Mouse (Mus musculus) CH12.LX (cell line): ENCODE measurements around the gene Tent4b. TPM values are rescaled to one million over a fixed set of nuclear protein-coding genes. Genes with fewer than 3 reads are reported as not detected.

ENCODE experiments used
- DNase-seq: peaks from one replicate; pipeline ENCODE4 v3.0.0-alpha.2; 2013; ENCODE audit errors: extremely low read depth
- H3K27ac ChIP-seq: 2 replicates; pipeline ENCODE4 v1.5.1; 2012; ENCODE audit warnings: low read depth, mild to moderate bottlenecking, control low read depth, moderate library complexity; ENCODE audit not compliant: insufficient read depth
- H3K27me3 ChIP-seq: replicated peaks from 2 replicates; pipeline ENCODE3; 2012; ENCODE audit warnings: inconsistent platforms
- H3K36me3 ChIP-seq, 2 experiments: replicated peaks in 1 of 2; 2 replicates each; pipeline versions ENCODE3 to v1.6.1; 2012; ENCODE audit warnings: inconsistent platforms in 1 of 2, low read length in 1 of 2, mild to moderate bottlenecking in 1 of 2, mixed read lengths in 1 of 2, moderate library complexity in 1 of 2; ENCODE audit not compliant: control insufficient read depth in 1 of 2, insufficient read depth in 1 of 2
- H3K4me1 ChIP-seq, 2 experiments: 2 replicates each; pipeline ENCODE4 v1.6.1; 2012; ENCODE audit warnings: inconsistent platforms in 1 of 2, moderate library complexity in 1 of 2; ENCODE audit not compliant: insufficient read depth in 2 of 2, control insufficient read depth in 1 of 2
- H3K4me2 ChIP-seq: 2 replicates; pipeline ENCODE4 v1.6.1; 2012; ENCODE audit warnings: low read depth, mild to moderate bottlenecking, control low read depth; ENCODE audit not compliant: poor library complexity, insufficient read depth, severe bottlenecking
- H3K4me3 ChIP-seq, 3 experiments: fragments of 150-350 bp in 1 of 3; sonication (generic) in 1 of 3; replicated peaks in 1 of 3; 2 replicates each; pipeline versions ENCODE3 to v1.5.1; 2011 to 2012; ENCODE audit warnings: low read depth in 2 of 3, low read length in 2 of 3, mild to moderate bottlenecking in 2 of 3, moderate library complexity in 2 of 3, control low read depth in 1 of 3, improper control_type of control experiment in 1 of 3, inconsistent platforms in 1 of 3, mixed read lengths in 1 of 3; ENCODE audit not compliant: poor library complexity in 1 of 3
- H3K79me2 ChIP-seq: replicated peaks from 2 replicates; pipeline ENCODE4 v1.6.1; 2012; ENCODE audit warnings: mild to moderate bottlenecking, moderate library complexity; ENCODE audit not compliant: control insufficient read depth, poor library complexity, insufficient read depth, severe bottlenecking; ENCODE audit errors: extremely low read depth
- H3K9ac ChIP-seq: 2 replicates; pipeline ENCODE4 v1.6.1; 2012; ENCODE audit warnings: low read depth, mild to moderate bottlenecking, control low read depth, moderate library complexity; ENCODE audit not compliant: insufficient read depth
- H3K9me3 ChIP-seq: replicated peaks from 2 replicates; pipeline ENCODE3; 2012; ENCODE audit warnings: low read length, inconsistent platforms, mixed read lengths
- CHD1 ChIP-seq: IDR thresholded peaks from 2 replicates; pipeline ENCODE4 v1.6.1; 2012; ENCODE audit warnings: low read depth, low read length, improper control_type of control experiment, inconsistent platforms
- CTCF ChIP-seq, 2 experiments: IDR thresholded peaks in 1 of 2; conservative IDR thresholded peaks in 1 of 2; 2 replicates each; pipeline ENCODE4 v1.5.1; 2011 to 2012; ENCODE audit warnings: low read depth in 2 of 2, low read length in 2 of 2, improper control_type of control experiment in 1 of 2, inconsistent platforms in 1 of 2, mild to moderate bottlenecking in 1 of 2, moderate library complexity in 1 of 2
- E2F4 ChIP-seq: IDR thresholded peaks from 2 replicates; pipeline ENCODE4 v1.6.1; 2011; ENCODE audit warnings: low read depth, low read length, improper control_type of control experiment; ENCODE audit not compliant: insufficient replicate concordance
- ELF1 ChIP-seq: IDR thresholded peaks from 2 replicates; pipeline ENCODE4 v1.6.1; 2014; ENCODE audit warnings: low read depth, mild to moderate bottlenecking, inconsistent platforms, low read length, improper control_type of control experiment
- EP300 ChIP-seq: IDR thresholded peaks from 2 replicates; pipeline ENCODE4 v1.6.1; 2011; ENCODE audit warnings: low read length, improper control_type of control experiment
- ETS1 ChIP-seq: conservative IDR thresholded peaks from 2 replicates; pipeline ENCODE4 v1.6.1; 2012; ENCODE audit warnings: low read depth, mild to moderate bottlenecking, inconsistent platforms, low read length, improper control_type of control experiment, moderate library complexity
- IRF4 ChIP-seq: IDR thresholded peaks from 2 replicates; pipeline ENCODE4 v1.6.1; 2014; ENCODE audit warnings: low read depth, mild to moderate bottlenecking, inconsistent platforms, low read length, improper control_type of control experiment
- MAX ChIP-seq: IDR thresholded peaks from 2 replicates; pipeline ENCODE4 v1.6.1; 2011; ENCODE audit warnings: low read length, improper control_type of control experiment
- MAZ ChIP-seq: IDR thresholded peaks from 2 replicates; pipeline ENCODE4 v1.6.1; 2012; ENCODE audit warnings: low read depth, mild to moderate bottlenecking, inconsistent platforms, low read length, improper control_type of control experiment, moderate library complexity
- MEF2A ChIP-seq: IDR thresholded peaks from 2 replicates; pipeline ENCODE4 v1.6.1; 2014; ENCODE audit warnings: low read depth, mild to moderate bottlenecking, inconsistent platforms, low read length, improper control_type of control experiment, borderline replicate concordance
- MXI1 ChIP-seq: IDR thresholded peaks from 2 replicates; pipeline ENCODE4 v1.6.1; 2011; ENCODE audit warnings: mild to moderate bottlenecking, low read depth, low read length, improper control_type of control experiment
- MYC ChIP-seq: IDR thresholded peaks from 2 replicates; pipeline ENCODE4 v1.6.1; 2011; ENCODE audit warnings: low read depth, mild to moderate bottlenecking, improper control_type of control experiment, low read length
- NELFE ChIP-seq: IDR thresholded peaks from 2 replicates; pipeline ENCODE4 v1.6.1; 2011; ENCODE audit warnings: low read depth, low read length, improper control_type of control experiment
- POLR2A ChIP-seq: IDR thresholded peaks from 2 replicates; pipeline ENCODE4 v1.6.1; 2011; ENCODE audit warnings: low read depth, mild to moderate bottlenecking, improper control_type of control experiment, low read length
- POLR2AphosphoS2 ChIP-seq: IDR thresholded peaks from 2 replicates; pipeline ENCODE4 v1.6.1; 2011; ENCODE audit warnings: low read depth, low read length, improper control_type of control experiment
- RAD21 ChIP-seq: IDR thresholded peaks from 2 replicates; pipeline ENCODE4 v1.6.1; 2011; ENCODE audit warnings: low read depth, mild to moderate bottlenecking, low read length, improper control_type of control experiment, moderate library complexity
- SMC3 ChIP-seq: IDR thresholded peaks from 2 replicates; pipeline ENCODE4 v1.6.1; 2011; ENCODE audit warnings: low read depth, low read length, improper control_type of control experiment
- TCF12 ChIP-seq: IDR thresholded peaks from 2 replicates; pipeline ENCODE4 v1.6.1; 2014; ENCODE audit warnings: low read depth, mild to moderate bottlenecking, inconsistent platforms, low read length, improper control_type of control experiment
- UBTF ChIP-seq: IDR thresholded peaks from 2 replicates; pipeline ENCODE4 v1.6.1; 2012; ENCODE audit warnings: low read depth, mild to moderate bottlenecking, inconsistent platforms, low read length, improper control_type of control experiment, moderate library complexity
- USF2 ChIP-seq: conservative IDR thresholded peaks from 2 replicates; pipeline ENCODE4 v1.6.1; 2011; ENCODE audit warnings: low read depth, low read length, improper control_type of control experiment
- ZNF384 ChIP-seq: IDR thresholded peaks from 2 replicates; pipeline ENCODE4 v1.6.1; 2012; ENCODE audit warnings: low read depth, low read length, improper control_type of control experiment, inconsistent platforms
- dilution Hi-C: fragments of 300-500 bp; cut with MboI; formaldehyde crosslinking; loops from 2 replicates; pipeline ENCODE4 v1.14.3; 2020; ENCODE audit warnings: low sequenced_read_pairs; ENCODE audit not compliant: extremely low pct_unique_long_range_greater_than_20kb, extremely low pct_ligation_motif_present
- in situ Hi-C: fragments of 300-500 bp; cut with MboI; formaldehyde crosslinking; loops from 3 replicates; pipeline ENCODE4 v1.14.3; 2019; ENCODE audit warnings: low sequenced_read_pairs, low pct_ligation_motif_present, low pct_unique_long_range_greater_than_20kb, mixed read lengths
- polyA plus RNA-seq: library from polyadenylated mRNA; unstranded; fragments of >175 nt; gene quantifications from 2 replicates; pipeline ENCODE4 v1.2.1, GENCODE M21; 2012; ENCODE audit warnings: low read depth; ENCODE audit not compliant: insufficient read length
- total RNA-seq, 2 experiments: library from RNA; depleted of rRNA; stranded (reverse); fragments of 300-350 nt in 1 of 2; fragments of >200 nt in 1 of 2; gene quantifications; 2 replicates each; pipeline ENCODE4 v1.2.3; 2012 to 2014

The Tent4b gene
- total and polyA plus RNA-seq, 3 experiments: 20.1 to 37.8 (median 27.9) TPM

GRCm38 (mm10) chr8:88258544-88258943 is 59.5 kb downstream of the Tent4b start:
- H3K27me3 ChIP-seq: no peaks in the 10 kb centered on the region
- DNase-seq: no peak
- dilution Hi-C loops (no loop called here), in situ Hi-C loops (loop anchor here (25.0 kb wide), 1 partner anchor 354 kb away; no protein-coding TSS in a partner anchor)
- H3K4me2 ChIP-seq: no peak overlapping the region
- no peak overlapping the region for H3K27ac ChIP-seq
- peaks cover 14 to 53% of the 10 kb centered on the region in 2 experiments for H3K36me3 ChIP-seq
- no peaks in the 10 kb centered on the region for H3K9me3 ChIP-seq
- no peak overlapping the region for H3K4me3 ChIP-seq
- no peak for TF ChIP-seq UBTF
- no peak for TF ChIP-seq MAZ
- TF ChIP-seq ZNF384: no peak
- TF ChIP-seq MEF2A: no peak
- no peak for TF ChIP-seq POLR2A
- TF ChIP-seq CHD1: no peak
- TF ChIP-seq SMC3: no peak
- no peak for TF ChIP-seq E2F4
- no peak for TF ChIP-seq USF2
- no peak for TF ChIP-seq POLR2AphosphoS2
- no peak for TF ChIP-seq NELFE
- TF ChIP-seq ELF1: no peak
- no peak for TF ChIP-seq MXI1
- no peak for TF ChIP-seq MYC
- no peak for TF ChIP-seq MAX
- no peak for TF ChIP-seq EP300
- no peak for TF ChIP-seq IRF4
- TF ChIP-seq TCF12: no peak
- no peaks in the 10 kb centered on the region for H3K79me2 ChIP-seq
- H3K9ac ChIP-seq: no peak overlapping the region
- H3K4me1 ChIP-seq: peaks cover 3 to 7% of the 10 kb centered on the region in 2 experiments; a peak in 2 of 4 replicates

GRCm38 (mm10) chr8:88260466-88260980 is 61.5 kb downstream of the Tent4b start:
- Histone ChIP-seq H3K27me3 (no peaks in the 10 kb centered on the region), H3K4me1 (peaks cover 0 to 5% of the 10 kb centered on the region in 2 experiments; a peak in 2 of 4 replicates), H3K9me3 (no peaks in the 10 kb centered on the region), H3K79me2 (no peaks in the 10 kb centered on the region), H3K4me2 (no peak overlapping the region), H3K36me3 (peaks cover 14 to 35% of the 10 kb centered on the region in 2 experiments), H3K9ac (no peak overlapping the region), H3K27ac (no peak overlapping the region), H3K4me3 (no peak overlapping the region)
- in situ Hi-C loops (loop anchor here (25.0 kb wide), 1 partner anchor 352 kb away; no protein-coding TSS in a partner anchor), dilution Hi-C loops (no loop called here)
- no peak for TF ChIP-seq ZNF384
- no peak for TF ChIP-seq RAD21
- TF ChIP-seq CTCF (conservative IDR thresholded peaks at IDR 0.05 in 1 of 2, IDR thresholded peaks at IDR 0.05 in 1 of 2; ENCODE audit: low read depth in 2 of 2, low read length in 2 of 2): no peak
- TF ChIP-seq ETS1: no peak
- TF ChIP-seq POLR2AphosphoS2: no peak
- no peak for DNase-seq
